Mouse (Mus musculus) liver, adult 2 months (tissue): ENCODE measurements at regions not wholly inside any gene's neighbourhood (a gene's known extent, or its start where the extent isn't known, plus 50 kb on each side); places are given as distances from the start of the nearest gene placed in this dataset.

Experiments used
- DNase-seq: peaks from one replicate; pipeline ENCODE4 v3.0.0-alpha.2; 2011; ENCODE audit warnings: low read depth, low spot score; ENCODE audit errors: extremely low read depth
- H3K27ac ChIP-seq: fragments of 200-500 bp; replicated peaks from 2 replicates; pipeline ENCODE4 v1.5.1; 2012; ENCODE audit warnings: low read depth, mild to moderate bottlenecking, control low read depth, inconsistent platforms, low read length; ENCODE audit not compliant: insufficient read depth
- H3K27me3 ChIP-seq: fragments of 200-500 bp; 2 replicates; pipeline ENCODE4 v1.6.1; 2012; ENCODE audit warnings: mild to moderate bottlenecking, moderate library complexity, low read length, inconsistent platforms; ENCODE audit not compliant: control insufficient read depth, insufficient read depth
- H3K36me3 ChIP-seq: fragments of 200-500 bp; 2 replicates; pipeline ENCODE4 v1.6.1; 2012; ENCODE audit warnings: low read length, inconsistent platforms; ENCODE audit not compliant: control insufficient read depth, insufficient read depth
- H3K4me1 ChIP-seq: fragments of 200-500 bp; 2 replicates; pipeline ENCODE4 v1.6.1; 2011; ENCODE audit warnings: low read length; ENCODE audit not compliant: control insufficient read depth, insufficient read depth
- H3K4me3 ChIP-seq: fragments of 200-500 bp; 2 replicates; pipeline ENCODE4 v1.5.1; 2011; ENCODE audit warnings: low read depth, mild to moderate bottlenecking, control low read depth, low read length, moderate library complexity; ENCODE audit not compliant: insufficient read depth
- H3K79me2 ChIP-seq: fragments of 200-500 bp; 2 replicates; pipeline ENCODE4 v1.6.1; 2012; ENCODE audit warnings: inconsistent platforms, mild to moderate bottlenecking, low read length, moderate library complexity; ENCODE audit not compliant: control insufficient read depth, insufficient read depth
- H3K9ac ChIP-seq: fragments of 200-500 bp; 2 replicates; pipeline ENCODE4 v1.6.1; 2012; ENCODE audit warnings: low read depth, mild to moderate bottlenecking, control low read depth, inconsistent platforms, low read length
- CTCF ChIP-seq: fragments of 200-500 bp; IDR thresholded peaks from 2 replicates; pipeline ENCODE4 v1.5.1; 2011; ENCODE audit warnings: low read depth, low read length, control low read depth
- POLR2A ChIP-seq: fragments of 200-500 bp; IDR thresholded peaks from 2 replicates; pipeline ENCODE4 v1.6.1; 2011; ENCODE audit warnings: low read length, control low read depth; ENCODE audit not compliant: insufficient read depth; ENCODE audit errors: extremely low read depth
- WGBS: fragments of 180-500 bp; shearing (Covaris S2); methylation state at CpG from one replicate; pipeline ENCODE4 v1.1.7; 2018; 5-methylcytosine and 5-hydroxymethylcytosine counted together

- TF ChIP-seq POLR2A, result no peak
- no peak for TF ChIP-seq CTCF
- Histone ChIP-seq H3K27me3 (no peaks in the 10 kb centered on the region), H3K9ac (no peak overlapping the region), H3K36me3 (no peaks in the 10 kb centered on the region), H3K79me2 (no peaks in the 10 kb centered on the region), H3K4me3 (no peak overlapping the region), H3K4me1 (no peaks in the 10 kb centered on the region), H3K27ac (no peak overlapping the region)
- WGBS, result 76% methylated on average over 5 of the region's 5 CpGs
- no peak for DNase-seq
These were observed 226.4 kb upstream of the 3110018I06Rik start for GRCm38 (mm10) chr12:107262076-107262475.

- H3K4me1 ChIP-seq, result no peaks in the 10 kb centered on the region
- DNase-seq, result no peak
- no peak overlapping the region for H3K4me3 ChIP-seq
- no peaks in the 10 kb centered on the region for H3K79me2 ChIP-seq
- no peak overlapping the region for H3K27ac ChIP-seq
- no peak overlapping the region for H3K9ac ChIP-seq
- WGBS, result 88% methylated on average over 4 of the region's 4 CpGs
- TF ChIP-seq CTCF (no peak), POLR2A (no peak)
- H3K27me3 ChIP-seq, result no peaks in the 10 kb centered on the region
- H3K36me3 ChIP-seq, result no peaks in the 10 kb centered on the region
These were observed 225.9 kb upstream of the 3110018I06Rik start for GRCm38 (mm10) chr12:107262516-107262915.

- Histone ChIP-seq H3K27ac (no peak overlapping the region), H3K27me3 (no peaks in the 10 kb centered on the region), H3K4me3 (no peak overlapping the region), H3K9ac (no peak overlapping the region), H3K4me1 (no peaks in the 10 kb centered on the region), H3K36me3 (no peaks in the 10 kb centered on the region), H3K79me2 (no peaks in the 10 kb centered on the region)
- no peak for TF ChIP-seq POLR2A
- TF ChIP-seq CTCF, result no peak
- DNase-seq, result no peak
- WGBS, result 63% methylated on average over 2 of the region's 2 CpGs
These were observed 221.7 kb upstream of the 3110018I06Rik start for GRCm38 (mm10) chr12:107266696-107267095.

- Histone ChIP-seq H3K27ac (no peak overlapping the region), H3K27me3 (no peaks in the 10 kb centered on the region; the same call in 1 of the 2 replicates)
These were observed 202.8 kb upstream of the 3110018I06Rik start for GRCm38 (mm10) chr12:107285622-107286021.

GRCm38 (mm10) chr12:107291377-107291776 lies 197.1 kb upstream of the 3110018I06Rik start:
- Histone ChIP-seq H3K27me3 (no peaks in the 10 kb centered on the region), H3K9ac (no peak overlapping the region), H3K4me1 (no peaks in the 10 kb centered on the region), H3K36me3 (no peaks in the 10 kb centered on the region), H3K27ac (no peak overlapping the region), H3K4me3 (no peak overlapping the region), H3K79me2 (no peaks in the 10 kb centered on the region)
- 75% methylated on average over 5 of the region's 5 CpGs for whole genome bisulfite sequencing
- no peak for TF ChIP-seq CTCF
- TF ChIP-seq POLR2A, result no peak
- no peak for DNase-seq

More at GRCm38 (mm10) chr12:107285622-107286021, 202.8 kb upstream of the 3110018I06Rik start:
- no peak for DNase-seq
- H3K36me3 ChIP-seq, result no peaks in the 10 kb centered on the region
- no peaks in the 10 kb centered on the region for H3K79me2 ChIP-seq
- no peaks in the 10 kb centered on the region for H3K4me1 ChIP-seq
- 46% methylated on average over 9 of the region's 9 CpGs for WGBS
- TF ChIP-seq CTCF, result no peak
- TF ChIP-seq POLR2A, result no peak
- H3K9ac ChIP-seq, result no peak overlapping the region
- no peak overlapping the region for H3K4me3 ChIP-seq

GRCm38 (mm10) chr12:107307094-107307740 lies 181.2 kb upstream of the 3110018I06Rik start:
- peak; percentile 4 for DNase-seq
- 12% methylated on average over 15 of the region's 15 CpGs for WGBS
- H3K36me3 ChIP-seq, result no peaks in the 10 kb centered on the region
- H3K27me3 ChIP-seq, result no peaks in the 10 kb centered on the region
- TF ChIP-seq POLR2A (no peak), CTCF (no peak)
- H3K9ac ChIP-seq, result no peak overlapping the region
- H3K27ac ChIP-seq, result no peak overlapping the region
- no peak overlapping the region for H3K4me3 ChIP-seq
- no peaks in the 10 kb centered on the region for H3K4me1 ChIP-seq
- no peaks in the 10 kb centered on the region for H3K79me2 ChIP-seq
